Mouse (Mus musculus) E14TG2a.4 (cell line): ENCODE measurements around the gene Lrrc4b.

ENCODE experiments used
- CTCF ChIP-seq: conservative IDR thresholded peaks from 2 replicates; pipeline ENCODE4 v1.5.1; 2014; ENCODE audit warnings: low read length
- POU5F1 ChIP-seq: IDR thresholded peaks from 2 replicates; pipeline ENCODE4 v1.6.1; 2014; ENCODE audit warnings: low read length, borderline replicate concordance

GRCm38 (mm10) chr7:44384716-44385059 lies 44.1 kb upstream of the Lrrc4b start:
- TF ChIP-seq CTCF: no peak
- TF ChIP-seq POU5F1: no peak
